Mouse (Mus musculus): ENCODE measurements around the gene Dnttip1.
"Not testable (repeated sequence)": the region's sequence is repeated elsewhere in the genome, so short reads cannot be mapped to it uniquely, and the experiment has no call there.

The Dnttip1 gene

GRCm38 (mm10) chr2:164781876-164782275, 36.1 kb downstream of the Dnttip1 start:
- DNase-seq (ENCODE audit: low read depth, low spot score), result peak; percentile 94

- no peak for DNase-seq (ENCODE audit: low read depth, low spot score)
Measured at GRCm38 (mm10) chr2:164783926-164784581, 38.3 kb downstream of the Dnttip1 start.

GRCm38 (mm10) chr2:164784869-164785420, 39.2 kb downstream of the Dnttip1 start:
- DNase-seq (ENCODE audit: low read depth, low spot score), result no peak

- DNase-seq (ENCODE audit: low read depth, low spot score), result peak; percentile 96
Measured at GRCm38 (mm10) chr2:164785481-164786387, 40.0 kb downstream of the Dnttip1 start, which contains the start of gene Snx21. Gene Snx21, plus strand, starts transcription at chr2:164785823.

- DNase-seq (ENCODE audit: low read depth, low spot score), result no peak
Measured at GRCm38 (mm10) chr2:164786388-164786885, 40.7 kb downstream of the Dnttip1 start.

GRCm38 (mm10) chr2:164787032-164787431, 41.2 kb downstream of the Dnttip1 start:
- no peak for DNase-seq (ENCODE audit: low read depth, low spot score)

- no peak for DNase-seq (ENCODE audit: low read depth, low spot score)
Measured at GRCm38 (mm10) chr2:164787779-164788178, 42.0 kb downstream of the Dnttip1 start.

- DNase-seq (ENCODE audit: low read depth, low spot score), result no peak
Measured at GRCm38 (mm10) chr2:164788411-164788810, 42.6 kb downstream of the Dnttip1 start.

- DNase-seq (ENCODE audit: low read depth, low spot score), result no peak
Measured at GRCm38 (mm10) chr2:164790451-164790850, 44.7 kb downstream of the Dnttip1 start.

GRCm38 (mm10) chr2:164791841-164792261, 46.1 kb downstream of the Dnttip1 start:
- no peak for DNase-seq (ENCODE audit: low read depth, low spot score)

- DNase-seq (ENCODE audit: low read depth, low spot score), result no peak
Measured at GRCm38 (mm10) chr2:164792400-164793190, 46.8 kb downstream of the Dnttip1 start.

GRCm38 (mm10) chr2:164793236-164793635, 47.5 kb downstream of the Dnttip1 start:
- DNase-seq (ENCODE audit: low read depth, low spot score), result no peak

- no peak for DNase-seq (ENCODE audit: low read depth, low spot score)
Measured at GRCm38 (mm10) chr2:164793772-164794171, 48.0 kb downstream of the Dnttip1 start.

GRCm38 (mm10) chr2:164794293-164794692, 48.5 kb downstream of the Dnttip1 start:
- peak; percentile 85 for DNase-seq (ENCODE audit: low read depth, low spot score)

GRCm38 (mm10) chr2:164795868-164796267, 50.1 kb downstream of the Dnttip1 start:
- DNase-seq (ENCODE audit: low read depth, low spot score), result no peak

- not testable (repeated sequence) for DNase-seq (ENCODE audit: low read depth, low spot score)
Measured at GRCm38 (mm10) chr2:164798554-164798953, 52.8 kb downstream of the Dnttip1 start.

- no peak for DNase-seq (ENCODE audit: low read depth, low spot score)
Measured at GRCm38 (mm10) chr2:164800252-164801004, 54.6 kb downstream of the Dnttip1 start.

GRCm38 (mm10) chr2:164803201-164803920, 57.6 kb downstream of the Dnttip1 start:
- DNase-seq (ENCODE audit: low read depth, low spot score), result no peak

- no peak for DNase-seq (ENCODE audit: low read depth, low spot score)
Measured at GRCm38 (mm10) chr2:164803921-164804313, 58.1 kb downstream of the Dnttip1 start.

All from skeletal muscle tissue, adult 2 months (tissue).